Mouse (Mus musculus): ENCODE data around the gene Cbfa2t2.
A peak's percentile ranks its signal among the peaks of the same experiment; 100 is the strongest.

GRCm38 (mm10) chr2:154581421-154581820 is 145.1 kb downstream of the Cbfa2t2 start:
- TF ChIP-seq POLR2A (IDR thresholded peaks at IDR 0.05; ENCODE audit: insufficient read depth, low read depth, low read length) (no peak), CTCF (IDR thresholded peaks at IDR 0.05) (peak; percentile 23)
